Mouse (Mus musculus) hematopoietic stem cell, adult 5-6 weeks (primary cell): ENCODE data around the gene Prim2. TPM values are rescaled to one million over a fixed set of nuclear protein-coding genes. Genes with fewer than 3 reads are reported as not detected.
"Not testable (repeated sequence)": the region's sequence is repeated elsewhere in the genome, so short reads cannot be mapped to it uniquely, and the experiment has no call there.

ENCODE experiments used
- ATAC-seq, 2 experiments: fragments of 125-278 bp in 1 of 2; replicated peaks in 1 of 2; 2 replicates each; pipeline ENCODE4 v1.8.0; 2016 to 2017; ENCODE audit warnings: inconsistent platforms in 2 of 2, mild to moderate bottlenecking in 2 of 2, moderate number of reproducible peaks in 2 of 2, low read depth in 1 of 2, moderate TSS enrichment in 1 of 2; ENCODE audit not compliant: low FRiP score in 2 of 2, poor library complexity in 2 of 2, severe bottlenecking in 2 of 2, insufficient read depth in 1 of 2, low TSS enrichment in 1 of 2
- total RNA-seq: library from RNA; stranded (forward); fragments of 172-1452, 232-1000 nt; gene quantifications from 2 replicates; pipeline ENCODE4 v1.2.3, GENCODE M21; 2017

The Prim2 gene
- total RNA-seq, 1 experiment from 2014 or later: 81.5 TPM

DNA sequence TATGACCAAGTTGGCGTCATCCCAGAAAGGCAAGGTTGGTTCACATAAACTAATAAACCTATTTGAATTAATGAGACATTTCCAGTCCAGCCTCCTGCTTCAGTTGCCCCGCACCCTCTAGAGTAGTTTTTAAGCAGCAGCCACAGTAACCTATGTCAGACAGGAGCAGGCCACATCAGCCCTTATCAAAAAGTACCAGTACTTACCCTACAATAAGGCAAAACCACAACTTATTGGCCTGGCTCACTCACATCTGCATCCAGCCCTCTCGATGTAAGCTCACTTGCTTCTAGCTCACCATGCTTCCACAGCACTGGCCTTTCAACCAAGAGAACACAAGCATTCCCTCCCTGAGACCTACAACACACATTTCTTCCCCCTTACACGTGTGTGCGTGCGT, 44.7 kb downstream of the Prim2 start:
- ATAC-seq: peak; percentile 12 to 61; a peak in 3 of 4 replicates

- ATAC-seq: no peak
These were observed 45.2 kb downstream of the Prim2 start for GRCm38 (mm10) chr1:33624441-33624840.

GRCm38 (mm10) chr1:33621791-33622190, 47.8 kb downstream of the Prim2 start:
- no peak for ATAC-seq

GRCm38 (mm10) chr1:33620091-33620788, 49.4 kb downstream of the Prim2 start:
- no peak for ATAC-seq

- not testable (repeated sequence) for ATAC-seq
These were observed 53.0 kb downstream of the Prim2 start for GRCm38 (mm10) chr1:33616642-33617041.

DNA sequence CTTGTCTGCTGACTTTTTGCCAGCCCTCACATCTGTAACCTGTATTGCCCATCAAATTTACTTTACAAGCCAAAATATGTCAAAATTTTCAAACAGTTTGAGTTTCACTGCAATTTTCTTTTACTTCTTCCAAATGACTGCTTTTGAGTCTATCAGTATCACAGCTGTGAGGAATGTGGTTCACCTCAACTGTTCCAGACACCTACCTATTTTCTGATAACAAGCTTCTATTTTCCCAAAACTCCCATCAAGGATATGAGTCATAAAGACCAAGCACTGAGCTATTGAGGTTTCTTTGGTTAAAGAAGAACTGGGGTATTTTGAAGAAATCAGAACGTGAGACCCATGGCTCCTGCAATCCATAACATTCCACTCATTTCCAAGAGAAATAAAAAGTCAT, 57.5 kb downstream of the Prim2 start:
- no peak for ATAC-seq

GRCm38 (mm10) chr1:33610026-33610721, 59.4 kb downstream of the Prim2 start:
- ATAC-seq: no peak

GRCm38 (mm10) chr1:33608133-33608532, 61.5 kb downstream of the Prim2 start:
- ATAC-seq: no peak

DNA sequence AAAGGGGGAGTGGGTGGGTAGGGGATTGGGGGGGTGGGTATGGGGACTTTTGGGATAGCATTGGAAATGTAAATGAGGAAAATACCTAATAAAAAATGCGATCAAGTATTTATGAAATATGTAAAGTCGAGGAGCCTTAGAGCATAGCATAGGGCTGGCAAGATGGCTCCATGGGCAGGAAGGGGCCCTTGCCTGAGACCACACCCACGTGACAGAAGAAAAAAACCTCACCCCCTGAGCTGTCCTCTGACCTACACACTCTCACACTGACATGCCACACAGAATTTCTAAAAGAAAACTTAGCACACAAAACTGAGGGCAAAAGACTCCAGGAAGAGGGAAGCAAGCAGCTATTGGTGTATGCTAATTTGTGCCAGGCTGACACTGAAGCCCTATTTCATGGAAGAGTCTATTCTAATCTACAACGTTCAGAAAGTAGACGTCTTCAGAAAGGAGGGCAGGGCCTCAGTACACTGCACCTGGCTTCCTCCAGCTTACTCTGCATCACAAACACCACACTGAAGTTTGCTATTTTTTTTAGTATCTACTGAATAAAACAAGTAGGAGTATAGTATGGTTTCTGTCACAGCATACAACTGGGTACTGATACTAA, 65.4 kb downstream of the Prim2 start:
- no peak for ATAC-seq

GRCm38 (mm10) chr1:33599698-33600097, 69.9 kb downstream of the Prim2 start:
- ATAC-seq: no peak

DNA sequence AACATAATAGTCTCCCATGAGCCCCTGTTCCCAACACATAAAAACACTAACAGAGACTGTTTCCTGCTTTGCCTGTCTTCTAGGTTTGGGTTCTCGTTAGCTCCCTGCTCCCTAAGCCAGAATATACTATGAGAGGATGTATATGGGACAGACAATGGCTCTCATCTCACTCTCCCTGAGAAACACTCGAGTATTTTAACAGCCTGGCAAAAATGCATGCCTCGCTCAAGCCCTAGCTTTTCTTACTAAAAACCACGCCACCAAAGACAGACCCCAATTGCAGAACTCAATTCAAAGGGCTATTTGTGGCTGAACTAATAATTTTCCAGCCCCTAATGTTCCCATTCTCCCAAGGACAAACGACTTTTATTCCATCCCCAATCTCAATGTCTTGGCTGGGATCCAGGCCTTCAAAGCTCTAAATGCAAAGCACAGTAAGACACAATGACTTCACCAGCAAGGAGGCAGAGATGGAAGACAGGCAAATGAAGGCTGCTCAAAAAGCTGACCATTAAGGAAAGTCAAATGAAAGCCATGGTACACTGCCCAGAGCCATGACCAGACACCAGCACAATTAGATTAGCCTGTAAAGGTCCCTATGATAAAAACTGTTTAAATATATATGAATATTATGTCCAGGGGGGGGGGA, 70.5 kb downstream of the Prim2 start:
- no peak for ATAC-seq

DNA sequence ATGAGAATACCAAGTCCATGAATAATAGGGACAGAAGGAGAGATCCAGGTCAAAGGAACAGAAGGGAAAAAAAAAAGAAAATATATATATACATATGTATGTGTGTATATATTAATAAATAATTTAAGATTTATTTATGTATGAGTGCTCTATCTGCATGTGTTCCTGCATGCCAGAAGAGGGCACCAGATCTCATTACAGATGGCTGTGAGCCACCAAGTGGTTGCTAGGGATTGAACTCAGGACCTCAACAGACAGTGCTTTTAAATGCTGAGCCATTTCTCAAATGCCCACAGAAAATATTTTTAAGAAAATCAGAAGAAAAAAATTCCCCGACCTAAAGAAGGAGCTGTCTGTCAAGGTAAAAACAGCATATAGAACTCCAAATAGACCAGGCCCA, 72.6 kb downstream of the Prim2 start:
- ATAC-seq: no peak

DNA sequence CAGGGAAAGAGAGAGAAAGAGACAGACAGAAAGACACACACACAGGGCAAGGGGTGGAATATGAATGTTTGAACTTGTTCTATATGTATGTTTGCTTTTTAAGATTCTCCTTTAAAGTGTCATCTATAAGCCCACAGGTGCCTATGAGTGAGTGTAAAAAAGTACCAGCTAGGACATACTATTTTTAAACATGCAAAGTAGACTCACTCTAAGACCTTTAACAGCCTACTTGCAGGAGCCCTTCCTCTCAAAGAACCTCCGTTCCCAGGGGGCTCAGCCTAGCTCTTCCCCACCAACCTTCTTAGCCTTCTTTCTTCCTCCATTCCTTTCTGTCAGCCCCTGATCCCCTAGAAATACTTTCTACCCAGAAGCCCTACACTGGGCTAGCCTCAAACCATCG, 73.7 kb downstream of the Prim2 start:
- ATAC-seq: no peak

- ATAC-seq: no peak
These were observed 74.6 kb downstream of the Prim2 start for GRCm38 (mm10) chr1:33594966-33595365.

GRCm38 (mm10) chr1:33593718-33594388, 75.7 kb downstream of the Prim2 start:
- no peak for ATAC-seq

- peak; percentile 83 to 86; a peak in 3 of 4 replicates for ATAC-seq
These were observed 77.5 kb downstream of the Prim2 start for GRCm38 (mm10) chr1:33591997-33592608.
